Mouse (Mus musculus) left cerebral cortex, adult 18-20 months (tissue): ENCODE data around the gene E2f1. TPM values are rescaled to one million over a fixed set of nuclear protein-coding genes. Genes with fewer than 3 reads are reported as not detected.

Experiments used
- DNase-seq, 2 experiments: peaks; one replicate each; pipeline ENCODE4 v3.0.0; 2021 to 2022; ENCODE audit warnings: low spot score in 2 of 2, mixed read lengths in 1 of 2
- long read RNA-seq, 2 experiments: library from polyadenylated mRNA; stranded (forward); transcript quantifications; one replicate each; pipeline ENCODE4 v2.0.0; 2021
- total RNA-seq, 2 experiments: library from RNA; stranded (reverse); gene quantifications; 2 replicates each; pipeline ENCODE4 v1.2.3; 2021

The E2f1 gene
- total RNA-seq = 10 to 100 TPM; 10.2 to 10.5 TPM
- long read RNA-seq, experiment 1, transcript E2f1-201 (7 exons, 2,755 nt) = minor isoform, 6 of 35 reads
- long read RNA-seq, experiment 1, transcript E2f1-202 (7 exons, 2,732 nt) = major isoform, 25 of 35 reads
- long read RNA-seq, experiment 1, partial matches to known transcripts = 3 of 35 reads
- long read RNA-seq, experiment 1, other reads (novel, unspliced or antisense) = 1 of 35 reads
- long read RNA-seq, experiment 2, transcript E2f1-202 (7 exons, 2,732 nt) = major isoform, 13 of 23 reads
- long read RNA-seq, experiment 2, partial matches to known transcripts = 3 of 23 reads
- long read RNA-seq, experiment 2, other reads (novel, unspliced or antisense) = 3 of 23 reads

GRCm38 (mm10) chr2:154569836-154570286 lies at the start of gene E2f1:
E2f1 (minus strand) TSS chr2:154569892.
- DNase-seq = peak; percentile 93 to 96

- DNase-seq = no peak
These were observed 47.4 kb upstream of the E2f1 start for GRCm38 (mm10) chr2:154617061-154617460.

- no peak for DNase-seq
These were observed 46.0 kb upstream of the E2f1 start for GRCm38 (mm10) chr2:154615674-154616073.

- no peak for DNase-seq
These were observed 45.3 kb upstream of the E2f1 start for GRCm38 (mm10) chr2:154614841-154615576.

- DNase-seq = peak; percentile 83 to 89
These were observed 43.7 kb upstream of the E2f1 start, which contains the start of the genes Zfp341 and 4930519P11Rik for GRCm38 (mm10) chr2:154613118-154614115. Zfp341 (plus strand) TSS chr2:154613297. 4930519P11Rik (minus strand) TSS chr2:154613437.

GRCm38 (mm10) chr2:154609050-154609767 lies 39.5 kb upstream of the E2f1 start:
- DNase-seq = no peak

- no peak for DNase-seq
These were observed 37.3 kb upstream of the E2f1 start for GRCm38 (mm10) chr2:154606965-154607364.

- DNase-seq = no peak
These were observed 34.5 kb upstream of the E2f1 start for GRCm38 (mm10) chr2:154604156-154604555.

- peak; percentile 99 to 100 for DNase-seq
These were observed 34.0 kb upstream of the E2f1 start, which contains the start of gene Pxmp4 for GRCm38 (mm10) chr2:154603638-154604153. Pxmp4 (minus strand) TSS chr2:154603708.

- no peak for DNase-seq
These were observed 33.4 kb upstream of the E2f1 start for GRCm38 (mm10) chr2:154603007-154603637.

- DNase-seq = no peak
These were observed 31.6 kb upstream of the E2f1 start for GRCm38 (mm10) chr2:154601324-154601723.

GRCm38 (mm10) chr2:154600586-154600985 lies 30.9 kb upstream of the E2f1 start:
- DNase-seq = no peak

GRCm38 (mm10) chr2:154597399-154597798 lies 27.7 kb upstream of the E2f1 start:
- DNase-seq = no peak

- DNase-seq = no peak
These were observed 26.1 kb upstream of the E2f1 start for GRCm38 (mm10) chr2:154595775-154596174.

GRCm38 (mm10) chr2:154593025-154593424 lies 23.3 kb upstream of the E2f1 start:
- DNase-seq = no peak

- DNase-seq = no peak
These were observed 21.5 kb upstream of the E2f1 start for GRCm38 (mm10) chr2:154591239-154591638.

GRCm38 (mm10) chr2:154589051-154589450 lies 19.4 kb upstream of the E2f1 start:
- no peak for DNase-seq

- DNase-seq = no peak
These were observed 16.7 kb upstream of the E2f1 start for GRCm38 (mm10) chr2:154586405-154586804.

- no peak for DNase-seq
These were observed 15.4 kb upstream of the E2f1 start for GRCm38 (mm10) chr2:154584931-154585601.
